Mouse (Mus musculus) olfactory bulb, adult 2 months (tissue): ENCODE data around the gene Wnk4.

Experiments used
- CTCF ChIP-seq: fragments of 200-500 bp; IDR thresholded peaks from 2 replicates; pipeline ENCODE4 v1.5.1; 2012; ENCODE audit warnings: low read depth, mild to moderate bottlenecking, low read length, moderate library complexity; ENCODE audit not compliant: insufficient read depth
- POLR2A ChIP-seq: fragments of 200-500 bp; IDR thresholded peaks from 2 replicates; pipeline ENCODE4 v1.6.1; 2012; ENCODE audit warnings: mild to moderate bottlenecking, low read depth, low read length, moderate library complexity; ENCODE audit not compliant: insufficient read depth

DNA sequence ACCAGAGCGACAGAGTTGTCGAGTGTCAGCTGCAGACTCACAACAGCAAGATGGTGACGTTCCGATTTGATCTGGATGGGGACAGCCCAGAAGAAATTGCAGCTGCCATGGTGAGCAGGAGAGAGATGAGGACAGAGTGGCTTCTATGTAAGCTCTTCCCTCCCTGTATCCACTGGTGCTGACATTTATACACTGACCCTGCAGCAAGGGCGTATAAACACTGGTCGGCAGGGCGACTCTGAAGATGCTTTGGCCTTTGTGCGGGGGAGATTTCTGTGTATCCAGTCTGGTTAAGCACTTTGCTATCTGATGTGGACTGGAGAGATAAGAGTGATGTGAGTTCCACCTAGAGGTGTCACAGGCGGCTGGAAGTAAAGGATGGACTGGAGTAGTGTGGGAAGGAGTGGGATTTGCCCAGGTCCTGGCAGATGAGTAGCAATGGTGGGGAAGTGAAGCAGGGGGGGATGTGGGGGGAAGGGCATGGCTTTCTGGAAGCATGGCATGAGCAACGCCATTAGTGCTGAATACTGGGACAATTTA lies 9.3 kb downstream of the Wnk4 start:
- TF ChIP-seq CTCF: no peak
- no peak for TF ChIP-seq POLR2A
